Mouse (Mus musculus): ENCODE data around the gene AI661453. TPM values are rescaled to one million over a fixed set of nuclear protein-coding genes. Genes with fewer than 3 reads are reported as not detected.

AI661453 gene
- polyA plus RNA-seq, 1 experiment, result 2.8 TPM

GRCm38 (mm10) chr17:47450239-47450638 is 13.8 kb downstream of the AI661453 start:
- TF ChIP-seq POLR2A (IDR thresholded peaks at IDR 0.05; ENCODE audit: borderline replicate concordance, low read depth, low read length) (no peak), CTCF (IDR thresholded peaks at IDR 0.05; ENCODE audit: low read depth, low read length) (no peak)
- no peak overlapping the region for H3K27ac ChIP-seq (ENCODE audit: insufficient read depth, low read depth, low read length)
- no peak overlapping the region for H3K4me3 ChIP-seq (ENCODE audit: insufficient read depth, low read length)
- peaks cover 11% of the 10 kb centered on the region for H3K4me1 ChIP-seq (ENCODE audit: control insufficient read depth, insufficient read depth, low read length)

GRCm38 (mm10) chr17:47450880-47451565 is 14.6 kb downstream of the AI661453 start:
- TF ChIP-seq CTCF (IDR thresholded peaks at IDR 0.05; ENCODE audit: low read depth, low read length), result no peak
- TF ChIP-seq POLR2A (IDR thresholded peaks at IDR 0.05; ENCODE audit: borderline replicate concordance, low read depth, low read length), result no peak
- no peak overlapping the region for H3K4me3 ChIP-seq (ENCODE audit: insufficient read depth, low read length)
- no peak overlapping the region for H3K27ac ChIP-seq (ENCODE audit: insufficient read depth, low read depth, low read length)
- peaks cover 11% of the 10 kb centered on the region for H3K4me1 ChIP-seq (ENCODE audit: control insufficient read depth, insufficient read depth, low read length)

GRCm38 (mm10) chr17:47452886-47453285 is 16.5 kb downstream of the AI661453 start:
- Histone ChIP-seq H3K4me3 (ENCODE audit: insufficient read depth, low read length) (no peak overlapping the region), H3K4me1 (ENCODE audit: control insufficient read depth, insufficient read depth, low read length) (peaks cover 11% of the 10 kb centered on the region), H3K27ac (ENCODE audit: insufficient read depth, low read depth, low read length) (no peak overlapping the region)
- TF ChIP-seq CTCF (IDR thresholded peaks at IDR 0.05; ENCODE audit: low read depth, low read length) (no peak), POLR2A (IDR thresholded peaks at IDR 0.05; ENCODE audit: borderline replicate concordance, low read depth, low read length) (no peak)

GRCm38 (mm10) chr17:47454675-47455074 is 18.3 kb downstream of the AI661453 start:
- TF ChIP-seq POLR2A (IDR thresholded peaks at IDR 0.05; ENCODE audit: borderline replicate concordance, low read depth, low read length) (no peak), CTCF (IDR thresholded peaks at IDR 0.05; ENCODE audit: low read depth, low read length) (no peak)
- H3K4me1 ChIP-seq (ENCODE audit: control insufficient read depth, insufficient read depth, low read length), result peaks cover 11% of the 10 kb centered on the region
- no peak overlapping the region for H3K27ac ChIP-seq (ENCODE audit: insufficient read depth, low read depth, low read length)
- H3K4me3 ChIP-seq (ENCODE audit: insufficient read depth, low read length), result 0 out of 2 replicates have a peak overlapping the region, but pooled peaks have one; percentile 10

- TF ChIP-seq POLR2A (IDR thresholded peaks at IDR 0.05; ENCODE audit: borderline replicate concordance, low read depth, low read length), result no peak
- TF ChIP-seq CTCF (IDR thresholded peaks at IDR 0.05; ENCODE audit: low read depth, low read length), result no peak
- H3K27ac ChIP-seq (ENCODE audit: insufficient read depth, low read depth, low read length), result no peak overlapping the region
- H3K4me1 ChIP-seq (ENCODE audit: control insufficient read depth, insufficient read depth, low read length), result peaks cover 11% of the 10 kb centered on the region
- H3K4me3 ChIP-seq (ENCODE audit: insufficient read depth, low read length), result no peak overlapping the region
These were observed 21.9 kb downstream of the AI661453 start for GRCm38 (mm10) chr17:47458310-47458709.

GRCm38 (mm10) chr17:47458936-47459335 is 22.5 kb downstream of the AI661453 start:
- H3K27ac ChIP-seq (ENCODE audit: insufficient read depth, low read depth, low read length), result no peak overlapping the region
- H3K4me1 ChIP-seq (ENCODE audit: control insufficient read depth, insufficient read depth, low read length), result peaks cover 11% of the 10 kb centered on the region
- no peak overlapping the region for H3K4me3 ChIP-seq (ENCODE audit: insufficient read depth, low read length)
- TF ChIP-seq POLR2A (IDR thresholded peaks at IDR 0.05; ENCODE audit: borderline replicate concordance, low read depth, low read length) (no peak), CTCF (IDR thresholded peaks at IDR 0.05; ENCODE audit: low read depth, low read length) (no peak)

- H3K27ac ChIP-seq (ENCODE audit: insufficient read depth, low read depth, low read length), result no peak overlapping the region
- peaks cover 8% of the 10 kb centered on the region for H3K4me1 ChIP-seq (ENCODE audit: control insufficient read depth, insufficient read depth, low read length)
- no peak overlapping the region for H3K4me3 ChIP-seq (ENCODE audit: insufficient read depth, low read length)
- TF ChIP-seq CTCF (IDR thresholded peaks at IDR 0.05; ENCODE audit: low read depth, low read length) (no peak), POLR2A (IDR thresholded peaks at IDR 0.05; ENCODE audit: borderline replicate concordance, low read depth, low read length) (no peak)
These were observed 23.0 kb downstream of the AI661453 start for GRCm38 (mm10) chr17:47459341-47459919.

GRCm38 (mm10) chr17:47461688-47462087 is 25.3 kb downstream of the AI661453 start:
- no peaks in the 10 kb centered on the region for H3K4me1 ChIP-seq (ENCODE audit: control insufficient read depth, insufficient read depth, low read length)
- no peak for TF ChIP-seq CTCF (IDR thresholded peaks at IDR 0.05; ENCODE audit: low read depth, low read length)
- no peak for TF ChIP-seq POLR2A (IDR thresholded peaks at IDR 0.05; ENCODE audit: borderline replicate concordance, low read depth, low read length)
- no peak overlapping the region for H3K27ac ChIP-seq (ENCODE audit: insufficient read depth, low read depth, low read length)
- no peak overlapping the region for H3K4me3 ChIP-seq (ENCODE audit: insufficient read depth, low read length)

- Histone ChIP-seq H3K4me3 (ENCODE audit: insufficient read depth, low read length) (no peak overlapping the region), H3K4me1 (ENCODE audit: control insufficient read depth, insufficient read depth, low read length) (no peaks in the 10 kb centered on the region), H3K27ac (ENCODE audit: insufficient read depth, low read depth, low read length) (no peak overlapping the region)
- TF ChIP-seq CTCF (IDR thresholded peaks at IDR 0.05; ENCODE audit: low read depth, low read length) (no peak), POLR2A (IDR thresholded peaks at IDR 0.05; ENCODE audit: borderline replicate concordance, low read depth, low read length) (no peak)
These were observed 25.8 kb downstream of the AI661453 start for GRCm38 (mm10) chr17:47462209-47462608.

GRCm38 (mm10) chr17:47462728-47463388 is 26.4 kb downstream of the AI661453 start:
- H3K27ac ChIP-seq (ENCODE audit: insufficient read depth, low read depth, low read length), result no peak overlapping the region
- H3K4me1 ChIP-seq (ENCODE audit: control insufficient read depth, insufficient read depth, low read length), result no peaks in the 10 kb centered on the region

More at GRCm38 (mm10) chr17:47462728-47463388, 26.4 kb downstream of the AI661453 start:
- no peak overlapping the region for H3K4me3 ChIP-seq (ENCODE audit: insufficient read depth, low read length)
- TF ChIP-seq POLR2A (IDR thresholded peaks at IDR 0.05; ENCODE audit: borderline replicate concordance, low read depth, low read length), result no peak
- no peak for TF ChIP-seq CTCF (IDR thresholded peaks at IDR 0.05; ENCODE audit: low read depth, low read length)

Measured in bone marrow macrophage, adult 2 months (primary cell).